Mouse (Mus musculus) liver, postnatal 0 days (tissue): ENCODE results near the gene Mpp2.

ENCODE experiments used
- CTCF ChIP-seq: sonication (generic); IDR thresholded peaks from 2 replicates; pipeline ENCODE4 v1.5.1; 2016; ENCODE audit warnings: antibody characterized with exemption, low read depth
- EP300 ChIP-seq: IDR thresholded peaks from 2 replicates; pipeline ENCODE4 v1.6.1; 2016; ENCODE audit warnings: antibody characterized with exemption, low read depth, mild to moderate bottlenecking

GRCm38 (mm10) chr11:102025354-102025753 is 63.0 kb downstream of the Mpp2 start:
- TF ChIP-seq CTCF, result no peak
- no peak for TF ChIP-seq EP300
